Mouse (Mus musculus) G1E (cell line): ENCODE data around the gene Fam241a.

Experiments used
- CTCF ChIP-seq: IDR thresholded peaks from 2 replicates; pipeline ENCODE4 v1.5.1; 2012; ENCODE audit warnings: low read depth, low read length, inconsistent platforms, mixed read lengths
- GATA1 ChIP-seq: IDR thresholded peaks from 2 replicates; pipeline ENCODE4 v1.6.1; 2012; ENCODE audit warnings: borderline replicate concordance, low read length, inconsistent platforms, mixed read lengths
- GATA2 ChIP-seq: IDR thresholded peaks from 2 replicates; pipeline ENCODE4 v1.6.1; 2012; ENCODE audit warnings: low read depth, low read length, inconsistent platforms, borderline replicate concordance
- POLR2AphosphoS5 ChIP-seq: IDR thresholded peaks from 2 replicates; pipeline ENCODE4 v1.6.1; 2012; ENCODE audit warnings: low read depth, low read length, inconsistent platforms; ENCODE audit not compliant: insufficient replicate concordance
- TAL1 ChIP-seq: conservative IDR thresholded peaks from 2 replicates; pipeline ENCODE4 v1.6.1; 2012; ENCODE audit warnings: low read depth, low read length, inconsistent platforms, mixed read lengths

- no peak for TF ChIP-seq CTCF
- TF ChIP-seq POLR2AphosphoS5, result no peak
- TF ChIP-seq TAL1, result no peak
- TF ChIP-seq GATA1, result no peak
- no peak for TF ChIP-seq GATA2
These were observed 60.5 kb downstream of the Fam241a start for GRCm38 (mm10) chr3:127835594-127835993.
